8 mouse cellular contexts compared by ENCODE assay signal in the genomic region with DNA sequence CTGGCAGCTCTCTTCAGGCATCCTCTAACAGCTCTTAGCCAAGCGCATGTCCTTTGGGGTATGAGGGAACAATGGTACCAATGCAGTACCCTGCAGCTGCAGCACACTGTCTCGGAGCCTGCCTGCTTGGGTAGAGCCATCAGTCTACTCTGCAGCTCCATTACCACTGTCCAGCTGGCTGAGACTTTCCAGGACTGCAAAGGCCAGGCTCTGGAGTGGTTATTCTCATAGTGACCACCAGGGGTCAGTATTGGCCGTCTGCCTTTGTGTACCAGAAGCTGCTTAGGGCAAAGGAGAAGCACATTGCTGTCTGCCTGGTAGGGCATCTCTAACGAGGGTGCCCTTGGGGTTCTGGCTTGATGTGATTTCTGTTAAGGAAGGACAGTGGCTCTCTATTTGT. TPM values are rescaled to one million over a fixed set of nuclear protein-coding genes. Genes with fewer than 3 reads are reported as not detected.
DNase-seq lines count a peak whose midpoint lies in the region; ATAC-seq lines count a peak whose summit lies in the region.

No protein-coding gene starts in this region.

- no peak overlapping the region for H3K4me2 ChIP-seq in heart, embryonic 11.5 days
- no peak overlapping the region for H3K4me2 ChIP-seq in midbrain, embryonic 11.5 days

- no peaks in the 10 kb centered on the region for H3K9me3 ChIP-seq in heart, embryonic 11.5 days (replicated peaks; ENCODE audit: control insufficient read depth, low read length)
- no peaks in the 10 kb centered on the region for H3K9me3 ChIP-seq in midbrain, embryonic 11.5 days (ENCODE audit: control insufficient read depth, low read length)

- peaks cover 9% of the 10 kb centered on the region for H3K4me1 ChIP-seq in heart, embryonic 11.5 days (ENCODE audit: control insufficient read depth, insufficient read depth, low read length)
- H3K4me1 ChIP-seq in midbrain, embryonic 11.5 days (ENCODE audit: control insufficient read depth, insufficient read depth, low read length), result no peaks in the 10 kb centered on the region

- no peaks in the 10 kb centered on the region for H3K36me3 ChIP-seq in heart, embryonic 11.5 days (ENCODE audit: control insufficient read depth, insufficient read depth, low read length)
- H3K36me3 ChIP-seq in midbrain, embryonic 11.5 days (ENCODE audit: control insufficient read depth, insufficient read depth, low read length), result no peaks in the 10 kb centered on the region

- H3K9ac ChIP-seq in heart, embryonic 11.5 days (ENCODE audit: low read depth, low read length), result no peak overlapping the region
- no peak overlapping the region for H3K9ac ChIP-seq in midbrain, embryonic 11.5 days (ENCODE audit: low read length)

- no peak for ATAC-seq in heart, embryonic 11.5 days (replicated peaks; ENCODE audit: insufficient number of reproducible peaks, low FRiP score, low TSS enrichment)
- peak; percentile 88 for ATAC-seq in midbrain, embryonic 11.5 days (ENCODE audit: low FRiP score)

- no peak overlapping the region for H3K27ac ChIP-seq in heart, embryonic 11.5 days (ENCODE audit: low read depth, low read length)
- no peak overlapping the region for H3K27ac ChIP-seq in midbrain, embryonic 11.5 days (ENCODE audit: low read depth, low read length)

- 0 out of 2 replicates have a peak, but pooled peaks cover 3% of the 10 kb centered on the region for H3K27me3 ChIP-seq in heart, embryonic 11.5 days (ENCODE audit: control insufficient read depth, insufficient read depth, low read length)
- no peaks in the 10 kb centered on the region for H3K27me3 ChIP-seq in midbrain, embryonic 11.5 days (ENCODE audit: control insufficient read depth, insufficient read depth, low read length)

- intact Hi-C loops in gastrocnemius, postnatal 36 days (cut with DNase I), result loop anchor here (1.0 kb wide), 1 partner anchor 51 kb away; no protein-coding TSS in a partner anchor
- intact Hi-C loops in left cerebral cortex, postnatal 36 days (cut with DNase I), result loop anchor here (1.0 kb wide), 1 partner anchor 51 kb away; no protein-coding TSS in a partner anchor

- DNase-seq in heart, adult 11 months, result peak; percentile 96
- peak; percentile 83 for DNase-seq in embryo, embryonic 10 days (ENCODE audit: low spot score)
- DNase-seq in gastrocnemius, postnatal 36 days, result peak; percentile 57 to 59
- peak; percentile 73 for DNase-seq in kidney, adult 11 months
- DNase-seq in left cerebral cortex, postnatal 36 days (ENCODE audit: low spot score in 2 of 2), result peak; percentile 74 to 78
- DNase-seq in midbrain, embryonic 11.5 days (ENCODE audit: low spot score, missing footprints), result peak; percentile 94
- DNase-seq in right cerebral cortex, postnatal 4 days, result peak; percentile 57

- H3K4me3 ChIP-seq in heart, embryonic 11.5 days (ENCODE audit: low read depth, low read length), result no peak overlapping the region
- no peak overlapping the region for H3K4me3 ChIP-seq in midbrain, embryonic 11.5 days (ENCODE audit: low read depth, low read length)

- 9% methylated on average over 4 of the region's 4 CpGs for WGBS in heart, embryonic 11.5 days (ENCODE audit: insufficient replicate concordance)
- WGBS in midbrain, embryonic 11.5 days, result 21% methylated on average over 4 of the region's 4 CpGs

RNA-seq across cellular contexts. Expression of a gene that starts 24.5 kb away (rescaled TPM):
- 6.4 and 7.5 TPM in 2 replicates for polyA plus RNA-seq in heart, embryonic 11.5 days (2014; fragmentation: Nextera tagmentation; extraction: Ambion mirVana)
- 10 to 100 TPM; 20.9 to 25.5 TPM for total RNA-seq in gastrocnemius, postnatal 36 days (2021)
- 10 to 100 TPM; 73.3 to 74.2 TPM for total RNA-seq in left cerebral cortex, postnatal 36 days (2021)
- polyA plus RNA-seq in midbrain, embryonic 11.5 days (2014; fragmentation: Nextera tagmentation; extraction: Ambion mirVana), result 153 and 157 TPM in 2 replicates

RNA-seq across cellular contexts. Expression of a gene that starts 26.6 kb away (rescaled TPM):
- 0.10 and 0.47 TPM in 2 replicates for polyA plus RNA-seq in heart, embryonic 11.5 days (2014; fragmentation: Nextera tagmentation; extraction: Ambion mirVana)
- total RNA-seq in gastrocnemius, postnatal 36 days (2021), result not detected
- not detected for total RNA-seq in left cerebral cortex, postnatal 36 days (2021)
- 0.36 and 0.40 TPM in 2 replicates for polyA plus RNA-seq in midbrain, embryonic 11.5 days (2014; fragmentation: Nextera tagmentation; extraction: Ambion mirVana)

RNA-seq across cellular contexts. Expression of a gene that starts 32.1 kb away (rescaled TPM):
- polyA plus RNA-seq in heart, embryonic 11.5 days (2014; fragmentation: Nextera tagmentation; extraction: Ambion mirVana), result 22.8 and 24.8 TPM in 2 replicates
- total RNA-seq in gastrocnemius, postnatal 36 days (2021), result 1 to 10 TPM; 3.3 to 3.8 TPM
- 1 to 10 TPM; 1.8 to 1.9 TPM for total RNA-seq in left cerebral cortex, postnatal 36 days (2021)
- polyA plus RNA-seq in midbrain, embryonic 11.5 days (2014; fragmentation: Nextera tagmentation; extraction: Ambion mirVana), result 13.5 and 15.9 TPM in 2 replicates
